Mouse (Mus musculus) stomach, embryonic 16.5 days (tissue): ENCODE data around the gene Cldn15. TPM values are rescaled to one million over a fixed set of nuclear protein-coding genes. Genes with fewer than 3 reads are reported as not detected.
A peak's percentile ranks its signal among the peaks of the same experiment; 100 is the strongest.

Experiments used
- ATAC-seq: fragments of 200-750 bp; cut with Nextera tagmentation; 2 replicates; pipeline ENCODE4 v1.8.0; 2017; ENCODE audit warnings: moderate number of reproducible peaks, moderate TSS enrichment; ENCODE audit not compliant: insufficient read depth, low FRiP score
- H3K27ac ChIP-seq: fragments of 300-500 bp; sonication (generic); 2 replicates; pipeline ENCODE4 v1.5.1; 2014; ENCODE audit warnings: low read length
- H3K27me3 ChIP-seq: fragments of 300-500 bp; sonication (generic); 2 replicates; pipeline ENCODE4 v1.6.1; 2014; ENCODE audit warnings: low read length, control low read depth, mixed read lengths; ENCODE audit not compliant: control insufficient read depth, insufficient read depth
- H3K36me3 ChIP-seq: fragments of 300-500 bp; sonication (generic); 2 replicates; pipeline ENCODE4 v1.6.1; 2014; ENCODE audit warnings: low read length; ENCODE audit not compliant: control insufficient read depth, insufficient read depth
- H3K4me1 ChIP-seq: fragments of 300-500 bp; sonication (generic); 2 replicates; pipeline ENCODE4 v1.6.1; 2014; ENCODE audit warnings: low read length, control low read depth, mixed read lengths; ENCODE audit not compliant: control insufficient read depth, insufficient read depth
- H3K4me2 ChIP-seq: fragments of 300-500 bp; sonication (generic); 2 replicates; pipeline ENCODE4 v1.6.1; 2014; ENCODE audit warnings: low read depth, low read length, mixed read lengths
- H3K4me3 ChIP-seq: fragments of 300-500 bp; sonication (generic); replicated peaks from 2 replicates; pipeline ENCODE4 v1.5.1; 2014; ENCODE audit warnings: mild to moderate bottlenecking, low read length
- H3K9ac ChIP-seq: fragments of 300-500 bp; sonication (generic); 2 replicates; pipeline ENCODE4 v1.6.1; 2014; ENCODE audit warnings: low read length
- H3K9me3 ChIP-seq: fragments of 300-500 bp; sonication (generic); replicated peaks from 2 replicates; pipeline ENCODE4 v1.6.1; 2016; ENCODE audit warnings: low read length, control low read depth; ENCODE audit not compliant: control insufficient read depth
- WGBS: fragments of 180-500 bp; shearing (Covaris S2); extraction: QIAGEN DNeasy Blood & Tissue Kit; methylation state at CpG from one replicate; pipeline ENCODE4 v1.1.7; 2014; 5-methylcytosine and 5-hydroxymethylcytosine counted together
- polyA plus RNA-seq: library from polyadenylated mRNA; unstranded; fragments of >200 nt; fragmentation: Nextera tagmentation; extraction: Ambion mirVana; gene quantifications from 2 replicates; pipeline ENCODE4 v1.2.1, GENCODE M21; 2015

The Cldn15 gene
- polyA plus RNA-seq, 1 experiment from 2014 or later, result 11.5 TPM

- WGBS, result 0% methylated on average over 26 of the region's 26 CpGs
- Histone ChIP-seq H3K4me2 (peak within 1 kb of the TSS; percentile 79), H3K4me3 (peak within 1 kb of the TSS; percentile 91), H3K27me3 (no peaks in the 10 kb centered on the region), H3K9me3 (no peaks in the 10 kb centered on the region), H3K9ac (peak within 1 kb of the TSS; percentile 95), H3K4me1 (peaks cover 15% of the 10 kb centered on the region), H3K27ac (peak within 1 kb of the TSS; percentile 93), H3K36me3 (peaks cover 21% of the 10 kb centered on the region)
- ATAC-seq, result peak; percentile 92
Measured at GRCm38 (mm10) chr5:136986695-136987137, 20.3 kb downstream of the Cldn15 start, which contains the start of gene Plod3. Gene Plod3, plus strand, starts transcription at chr5:136987019.

GRCm38 (mm10) chr5:136987138-136987933 is 20.9 kb downstream of the Cldn15 start:
- under 1% methylated on average over 67 of the region's 67 CpGs for WGBS
- Histone ChIP-seq H3K27ac (peak overlapping the region; percentile 93), H3K36me3 (peaks cover 27% of the 10 kb centered on the region), H3K4me2 (peak overlapping the region; percentile 79), H3K9me3 (no peaks in the 10 kb centered on the region), H3K4me1 (peaks cover 15% of the 10 kb centered on the region), H3K27me3 (no peaks in the 10 kb centered on the region), H3K4me3 (peak overlapping the region; percentile 91), H3K9ac (peak overlapping the region; percentile 95)
- peak; percentile 70 for ATAC-seq

DNA sequence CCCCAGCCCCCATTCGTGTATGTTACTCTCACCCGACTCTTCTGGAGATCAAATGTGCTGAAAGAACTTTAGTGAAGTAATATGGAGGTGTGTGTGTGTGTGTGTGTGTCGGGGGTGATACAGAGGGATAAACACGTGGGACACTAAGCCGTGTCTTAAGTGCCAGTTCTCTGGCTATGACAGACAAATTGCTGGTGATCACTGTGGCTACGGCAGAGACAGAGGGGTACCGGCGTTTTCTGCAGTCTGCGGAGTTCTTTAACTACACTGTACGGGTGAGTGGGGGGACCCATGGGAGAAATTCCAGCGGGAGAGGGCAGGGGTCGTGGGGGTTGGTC is 21.5 kb downstream of the Cldn15 start, which contains the start of gene Znhit1:
Gene Znhit1, minus strand, starts transcription at position 88 of the 338 bp plus-strand sequence.
- Histone ChIP-seq H3K36me3 (peaks cover 27% of the 10 kb centered on the region), H3K4me1 (peaks cover 15% of the 10 kb centered on the region), H3K27me3 (no peaks in the 10 kb centered on the region), H3K4me2 (peak within 1 kb of the TSS; percentile 79), H3K9me3 (no peaks in the 10 kb centered on the region), H3K27ac (peak within 1 kb of the TSS; percentile 93), H3K4me3 (peak within 1 kb of the TSS; percentile 91), H3K9ac (peak within 1 kb of the TSS; percentile 95)
- ATAC-seq, result no peak
- WGBS, result 3% methylated on average over 12 of the region's 12 CpGs

GRCm38 (mm10) chr5:136988420-136988819 is 22.0 kb downstream of the Cldn15 start:
- H3K36me3 ChIP-seq, result peaks cover 27% of the 10 kb centered on the region
- H3K4me2 ChIP-seq, result peak overlapping the region; percentile 79
- H3K4me1 ChIP-seq, result peaks cover 15% of the 10 kb centered on the region
- H3K4me3 ChIP-seq, result peak overlapping the region; percentile 91
- ATAC-seq, result no peak
- WGBS, result 50% methylated on average over 7 of the region's 7 CpGs
- H3K9ac ChIP-seq, result peak overlapping the region; percentile 95
- no peak overlapping the region; the same call in 1 of the 2 replicates for H3K27ac ChIP-seq
- H3K27me3 ChIP-seq, result no peaks in the 10 kb centered on the region
- H3K9me3 ChIP-seq, result no peaks in the 10 kb centered on the region

DNA sequence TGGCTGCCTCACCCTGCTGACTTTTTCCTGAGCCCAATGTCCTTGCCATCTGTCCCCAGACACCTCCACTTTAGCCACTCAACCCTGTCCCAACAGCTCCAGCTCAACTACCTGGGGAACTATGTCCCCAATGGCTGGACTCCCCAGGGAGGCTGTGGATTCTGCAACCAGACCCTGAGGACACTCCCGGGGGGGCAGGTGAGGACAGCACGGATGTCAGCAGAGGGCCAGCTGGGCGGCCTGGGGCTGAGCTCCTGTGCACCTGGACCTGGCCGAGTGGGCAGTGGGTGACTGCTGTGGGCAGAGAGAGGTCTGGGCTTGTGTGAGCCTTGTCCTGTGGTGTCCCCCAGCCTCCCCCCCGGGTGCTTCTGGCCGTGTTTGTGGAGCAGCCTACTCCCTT is 23.4 kb downstream of the Cldn15 start:
- Histone ChIP-seq H3K27ac (no peak overlapping the region), H3K4me1 (peaks cover 15% of the 10 kb centered on the region), H3K9me3 (no peaks in the 10 kb centered on the region), H3K36me3 (peaks cover 33% of the 10 kb centered on the region), H3K4me3 (no peak overlapping the region), H3K9ac (no peak overlapping the region), H3K27me3 (no peaks in the 10 kb centered on the region), H3K4me2 (no peak overlapping the region)
- ATAC-seq, result no peak
- WGBS, result 95% methylated on average over 6 of the region's 6 CpGs

GRCm38 (mm10) chr5:136999449-136999848 is 33.0 kb downstream of the Cldn15 start:
- ATAC-seq, result no peak
- H3K4me3 ChIP-seq, result no peak overlapping the region
- no peak overlapping the region for H3K27ac ChIP-seq
- H3K4me2 ChIP-seq, result no peak overlapping the region
- H3K9ac ChIP-seq, result no peak overlapping the region
- WGBS, result 68% methylated on average over 5 of the region's 5 CpGs
- H3K36me3 ChIP-seq, result peaks cover under 1% of the 10 kb centered on the region; the same call in 1 of the 2 replicates
- no peaks in the 10 kb centered on the region for H3K9me3 ChIP-seq
- H3K4me1 ChIP-seq, result no peaks in the 10 kb centered on the region
- no peaks in the 10 kb centered on the region for H3K27me3 ChIP-seq

DNA sequence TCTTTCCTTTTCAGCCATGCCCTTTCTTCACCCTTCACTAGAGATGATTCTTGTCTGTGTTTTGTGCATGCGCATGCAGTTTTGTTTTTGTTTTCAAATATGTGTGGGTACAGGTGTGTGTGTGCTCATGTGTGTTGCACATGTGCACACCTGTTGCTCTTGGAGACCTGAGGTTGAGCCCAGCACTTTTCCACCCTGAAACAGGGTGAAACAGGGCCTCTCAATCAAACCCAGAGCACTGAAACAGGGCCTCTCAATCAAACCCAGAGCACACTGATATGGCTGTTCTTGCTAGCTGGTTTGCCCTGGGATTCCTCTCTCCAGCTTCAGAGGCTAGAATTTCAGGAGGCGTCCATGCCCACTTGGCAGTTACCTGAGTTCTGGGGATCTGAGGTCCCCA is 34.2 kb downstream of the Cldn15 start:
- no peak for ATAC-seq
- no peak overlapping the region for H3K27ac ChIP-seq

GRCm38 (mm10) chr5:137007276-137007675 is 40.9 kb downstream of the Cldn15 start:
- Histone ChIP-seq H3K9ac (no peak overlapping the region), H3K27me3 (no peaks in the 10 kb centered on the region), H3K9me3 (no peaks in the 10 kb centered on the region), H3K4me1 (peaks cover 3% of the 10 kb centered on the region; the same call in 1 of the 2 replicates), H3K4me3 (no peak overlapping the region), H3K4me2 (no peak overlapping the region), H3K27ac (no peak overlapping the region), H3K36me3 (no peaks in the 10 kb centered on the region)
- WGBS, result 38% methylated on average over 8 of the region's 8 CpGs
- no peak for ATAC-seq

More for the DNA sequence above, 34.2 kb downstream of the Cldn15 start:
- WGBS, result 78% methylated on average over 2 of the region's 2 CpGs
- Histone ChIP-seq H3K36me3 (no peaks in the 10 kb centered on the region), H3K9ac (no peak overlapping the region), H3K4me1 (no peaks in the 10 kb centered on the region), H3K27me3 (no peaks in the 10 kb centered on the region), H3K4me2 (no peak overlapping the region), H3K9me3 (no peaks in the 10 kb centered on the region), H3K4me3 (no peak overlapping the region)

GRCm38 (mm10) chr5:137009988-137010387 is 43.6 kb downstream of the Cldn15 start:
- H3K27ac ChIP-seq, result no peak overlapping the region
- no peak for ATAC-seq
- H3K9ac ChIP-seq, result no peak overlapping the region
- 36% methylated on average over 3 of the region's 3 CpGs for WGBS
- H3K4me2 ChIP-seq, result no peak overlapping the region
- H3K4me1 ChIP-seq, result peaks cover 3% of the 10 kb centered on the region; the same call in 1 of the 2 replicates
- no peak overlapping the region for H3K4me3 ChIP-seq
- H3K36me3 ChIP-seq, result no peaks in the 10 kb centered on the region
- H3K27me3 ChIP-seq, result no peaks in the 10 kb centered on the region
- no peaks in the 10 kb centered on the region for H3K9me3 ChIP-seq
